Mouse (Mus musculus): ENCODE data around the gene Lrrc8c. TPM values are rescaled to one million over a fixed set of nuclear protein-coding genes. Genes with fewer than 3 reads are reported as not detected.

The Lrrc8c gene
- polyA plus RNA-seq, 1 experiment from 2014 or later, result 10.1 TPM

Other genes with a start within 250 kb of the Lrrc8c start
- gene Gm43302, start 225.7 kb upstream of the Lrrc8c start, polyA plus RNA-seq (2014; fragmentation: Nextera tagmentation; extraction: Ambion mirVana), result not detected in 2 replicates
- 0.08 and 0.17 TPM in 2 replicates for gene Gbp6, start 225.7 kb upstream of the Lrrc8c start, polyA plus RNA-seq (2014; fragmentation: Nextera tagmentation; extraction: Ambion mirVana)
- gene Lrrc8b, start 103.6 kb upstream of the Lrrc8c start, polyA plus RNA-seq (2014; fragmentation: Nextera tagmentation; extraction: Ambion mirVana), result 11.8 TPM in 2 replicates
- 26.8 and 28.9 TPM in 2 replicates for gene Lrrc8d, start 180.6 kb downstream of the Lrrc8c start, polyA plus RNA-seq (2014; fragmentation: Nextera tagmentation; extraction: Ambion mirVana)